Mouse (Mus musculus): ENCODE data around the gene Tesk1.

GRCm38 (mm10) chr4:43456470-43456869, 14.7 kb downstream of the Tesk1 start:
- TF ChIP-seq ZC3H11A (IDR thresholded peaks at IDR 0.05; ENCODE audit: borderline replicate concordance, low read depth, low read length), result no peak
- no peak for TF ChIP-seq CHD2 (IDR thresholded peaks at IDR 0.05; ENCODE audit: low read depth, low read length)

Data from ES-E14 (cell line).